Mouse (Mus musculus): ENCODE data around the gene Necap1.

Gene Necap1

DNA sequence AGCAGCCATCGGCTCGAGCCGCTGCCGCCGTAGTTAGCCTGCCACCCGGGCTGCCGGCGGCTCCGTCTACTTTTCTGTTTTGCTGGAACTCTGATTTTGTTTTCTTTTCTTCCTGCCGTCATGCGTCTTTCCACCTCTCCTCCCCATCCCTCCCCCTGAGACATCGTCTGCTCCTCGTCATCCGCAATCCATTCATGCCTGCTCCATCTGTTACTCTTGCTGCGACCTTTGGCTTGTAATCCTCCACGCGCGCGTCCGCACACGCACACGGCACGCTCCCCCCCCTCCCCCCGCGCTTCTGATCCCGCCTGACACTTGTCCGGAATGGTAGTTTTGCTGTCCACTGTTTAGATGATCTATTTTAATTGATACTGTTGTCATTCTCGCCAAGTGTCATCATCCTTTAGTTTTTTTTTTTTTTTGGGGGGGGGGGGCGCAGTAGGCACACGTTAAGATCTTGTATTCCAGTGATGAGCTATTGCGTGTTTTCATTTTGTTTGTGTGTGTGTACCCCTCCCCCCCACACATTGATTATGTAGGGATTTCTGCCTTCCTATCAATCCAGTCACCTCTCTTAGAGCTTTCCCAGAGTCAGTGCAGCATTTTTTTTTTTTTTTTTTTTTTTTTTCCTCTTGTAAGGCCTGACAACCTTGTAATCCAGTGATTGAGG is 581 bp downstream of the Necap1 start:
- TF ChIP-seq NANOG (IDR thresholded peaks at IDR 0.05; ENCODE audit: borderline replicate concordance, low read length) (no peak), POU5F1 (IDR thresholded peaks at IDR 0.05; ENCODE audit: borderline replicate concordance, low read length) (no peak), CTCF (conservative IDR thresholded peaks at IDR 0.05; ENCODE audit: low read length) (no peak)
- H3K4me1 ChIP-seq (replicated peaks; ENCODE audit: low read depth, low read length) = peaks cover 50% of the 10 kb centered on the region
- no peaks in the 10 kb centered on the region for H3K9me3 ChIP-seq (ENCODE audit: low read length)

DNA sequence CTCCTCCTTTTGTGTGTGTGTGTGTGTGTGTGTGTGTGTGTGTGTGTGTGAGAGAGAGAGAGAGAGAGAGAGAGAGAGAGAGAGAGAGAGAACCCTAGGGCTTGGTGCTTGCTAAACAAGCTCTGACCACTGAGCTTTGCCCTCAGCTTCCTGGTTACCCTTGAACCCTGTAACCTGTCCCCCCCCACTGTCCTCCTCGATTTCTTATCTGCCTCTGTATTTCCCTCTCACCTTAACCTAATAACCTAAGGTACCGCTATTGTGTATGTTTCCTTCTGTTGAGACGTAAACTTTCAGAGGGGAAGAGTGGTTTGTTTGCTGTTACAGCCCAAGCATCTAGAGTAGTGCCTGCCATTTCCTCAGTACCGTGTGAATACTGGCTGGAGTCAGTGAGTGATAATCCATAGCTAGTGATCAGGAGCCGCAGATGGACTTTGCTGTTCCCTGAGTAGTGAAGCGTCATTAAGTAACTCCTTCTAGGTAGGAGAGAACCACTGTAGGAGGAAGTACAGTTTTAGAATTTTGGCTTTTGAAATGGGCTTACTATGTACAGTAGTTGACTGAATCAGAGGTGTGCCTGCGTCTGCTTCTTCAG is 5.0 kb downstream of the Necap1 start:
- TF ChIP-seq NANOG (IDR thresholded peaks at IDR 0.05; ENCODE audit: borderline replicate concordance, low read length) (no peak), POU5F1 (IDR thresholded peaks at IDR 0.05; ENCODE audit: borderline replicate concordance, low read length) (no peak), CTCF (conservative IDR thresholded peaks at IDR 0.05; ENCODE audit: low read length) (no peak)
- H3K27me3 ChIP-seq (ENCODE audit: insufficient read depth, low read length) = no peaks in the 10 kb centered on the region
- H3K4me3 ChIP-seq (replicated peaks; ENCODE audit: low read length) = no peak overlapping the region
- peaks cover 79% of the 10 kb centered on the region for H3K4me1 ChIP-seq (replicated peaks; ENCODE audit: low read depth, low read length)
- no peaks in the 10 kb centered on the region for H3K9me3 ChIP-seq (ENCODE audit: low read length)
- peaks cover 87% of the 10 kb centered on the region for H3K36me3 ChIP-seq (ENCODE audit: insufficient read depth, low read length)

More for the DNA sequence above, 581 bp downstream of the Necap1 start:
- Histone ChIP-seq H3K36me3 (ENCODE audit: insufficient read depth, low read length) (peaks cover 44% of the 10 kb centered on the region), H3K27me3 (ENCODE audit: insufficient read depth, low read length) (no peaks in the 10 kb centered on the region), H3K4me3 (replicated peaks; ENCODE audit: low read length) (peak overlapping the region; percentile 98)

DNA sequence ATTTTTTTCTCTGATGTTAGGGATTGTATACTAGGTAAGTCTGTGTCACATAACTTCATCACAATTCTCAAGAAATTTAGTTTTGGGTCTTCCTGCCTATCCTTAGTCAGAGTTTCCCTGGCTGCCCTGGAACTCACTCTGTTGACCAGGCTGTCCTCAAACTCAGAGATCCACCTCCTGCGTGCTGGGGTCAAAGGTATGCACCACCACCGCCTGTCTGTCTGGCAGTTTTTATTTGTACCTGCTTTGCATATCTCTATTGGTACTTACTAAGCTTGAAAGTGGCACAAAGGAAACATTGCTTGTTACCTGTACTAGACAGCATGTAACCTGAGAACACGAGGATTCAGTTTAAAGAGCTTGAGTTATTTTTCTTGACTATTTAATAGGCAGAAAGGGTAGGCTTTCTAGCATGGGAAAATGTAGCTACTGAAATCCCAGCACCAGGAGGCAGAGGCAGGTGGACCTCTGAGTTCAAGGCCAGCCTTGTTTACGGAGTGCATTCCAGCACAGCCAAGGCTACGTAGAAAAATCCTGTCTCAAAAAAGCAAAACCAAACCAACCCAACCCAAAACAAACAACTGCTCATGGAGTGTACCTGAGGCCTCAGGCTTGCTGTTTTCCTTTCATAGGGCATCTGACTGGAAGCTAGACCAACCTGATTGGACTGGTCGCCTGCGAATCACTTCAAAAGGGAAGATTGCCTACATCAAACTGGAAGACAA is 5.7 kb downstream of the Necap1 start:
- no peaks in the 10 kb centered on the region for H3K9me3 ChIP-seq (ENCODE audit: low read length)

DNA sequence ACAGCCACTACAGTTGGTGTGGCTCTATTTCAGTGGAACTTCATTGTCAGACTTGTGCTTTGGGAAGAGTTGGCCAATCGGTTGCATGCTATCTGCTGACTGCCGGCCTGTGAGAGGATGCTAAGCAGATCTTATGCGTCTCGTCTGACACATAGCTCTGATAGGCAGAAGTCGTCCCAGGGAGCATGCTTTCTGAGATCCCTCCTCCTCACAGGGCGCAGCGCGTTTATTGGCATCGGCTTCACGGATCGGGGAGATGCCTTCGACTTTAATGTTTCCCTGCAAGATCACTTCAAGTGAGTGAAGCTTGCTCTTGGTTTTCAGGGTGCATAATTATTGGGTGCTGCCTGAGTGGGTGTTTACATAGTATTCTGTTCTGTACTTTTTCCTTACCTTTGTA is 7.0 kb downstream of the Necap1 start:
- peaks cover 99% of the 10 kb centered on the region for H3K36me3 ChIP-seq (ENCODE audit: insufficient read depth, low read length)
- H3K4me3 ChIP-seq (replicated peaks; ENCODE audit: low read length) = no peak overlapping the region
- H3K9me3 ChIP-seq (ENCODE audit: low read length) = no peaks in the 10 kb centered on the region
- no peak for TF ChIP-seq POU5F1 (IDR thresholded peaks at IDR 0.05; ENCODE audit: borderline replicate concordance, low read length)
- no peak for TF ChIP-seq NANOG (IDR thresholded peaks at IDR 0.05; ENCODE audit: borderline replicate concordance, low read length)
- TF ChIP-seq CTCF (conservative IDR thresholded peaks at IDR 0.05; ENCODE audit: low read length) = no peak
- H3K4me1 ChIP-seq (replicated peaks; ENCODE audit: low read depth, low read length) = peaks cover 66% of the 10 kb centered on the region
- H3K27me3 ChIP-seq (ENCODE audit: insufficient read depth, low read length) = no peaks in the 10 kb centered on the region

More for the DNA sequence above, 5.7 kb downstream of the Necap1 start:
- Histone ChIP-seq H3K36me3 (ENCODE audit: insufficient read depth, low read length) (peaks cover 94% of the 10 kb centered on the region), H3K4me3 (replicated peaks; ENCODE audit: low read length) (no peak overlapping the region), H3K4me1 (replicated peaks; ENCODE audit: low read depth, low read length) (peaks cover 79% of the 10 kb centered on the region), H3K27me3 (ENCODE audit: insufficient read depth, low read length) (no peaks in the 10 kb centered on the region)
- TF ChIP-seq POU5F1 (IDR thresholded peaks at IDR 0.05; ENCODE audit: borderline replicate concordance, low read length) = no peak

DNA sequence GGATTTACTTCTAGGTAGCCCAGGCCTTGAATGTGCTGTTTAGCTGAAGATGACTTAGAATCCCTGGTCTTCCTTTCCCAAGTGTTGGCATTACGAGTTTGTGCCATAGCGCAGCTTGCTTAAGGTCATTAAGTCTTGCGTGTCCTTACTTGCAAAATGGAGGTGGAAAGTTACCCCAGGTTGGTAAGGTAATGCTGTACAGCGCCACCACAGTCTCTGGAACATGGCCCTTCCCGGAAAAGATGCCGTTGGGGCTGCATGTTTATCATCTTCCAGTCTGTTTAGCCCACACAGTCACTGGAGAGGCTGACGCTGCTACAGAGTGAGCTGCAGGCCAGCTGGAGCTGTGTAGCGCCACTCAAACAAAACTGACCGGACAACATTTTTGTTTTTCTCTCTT is 9.3 kb downstream of the Necap1 start:
- no peaks in the 10 kb centered on the region for H3K27me3 ChIP-seq (ENCODE audit: insufficient read depth, low read length)
- no peaks in the 10 kb centered on the region for H3K9me3 ChIP-seq (ENCODE audit: low read length)
- TF ChIP-seq POU5F1 (IDR thresholded peaks at IDR 0.05; ENCODE audit: borderline replicate concordance, low read length) = no peak
- TF ChIP-seq NANOG (IDR thresholded peaks at IDR 0.05; ENCODE audit: borderline replicate concordance, low read length) = no peak
- TF ChIP-seq CTCF (conservative IDR thresholded peaks at IDR 0.05; ENCODE audit: low read length) = no peak
- peaks cover 99% of the 10 kb centered on the region for H3K36me3 ChIP-seq (ENCODE audit: insufficient read depth, low read length)
- H3K4me3 ChIP-seq (replicated peaks; ENCODE audit: low read length) = no peak overlapping the region
- peaks cover 44% of the 10 kb centered on the region for H3K4me1 ChIP-seq (replicated peaks; ENCODE audit: low read depth, low read length)

DNA sequence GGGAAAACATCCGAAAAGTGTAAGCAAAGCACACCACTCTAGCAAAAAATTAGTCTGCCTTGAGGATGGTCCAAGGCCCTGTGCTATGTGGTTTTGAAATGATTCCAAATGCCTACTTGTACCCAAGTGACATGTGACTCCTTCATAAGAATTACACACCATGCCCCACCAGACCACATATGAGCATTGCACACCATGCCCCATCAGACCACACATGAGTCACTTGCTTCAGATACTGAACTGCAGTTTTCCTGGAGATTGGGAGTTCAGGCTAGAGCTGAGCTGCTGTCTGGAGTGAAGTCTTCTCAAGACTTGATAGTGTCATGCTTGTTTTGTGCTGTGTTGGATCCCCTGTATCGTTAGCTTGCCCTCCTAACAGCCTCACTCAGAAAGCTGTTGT is 15.3 kb downstream of the Necap1 start:
- Histone ChIP-seq H3K27me3 (ENCODE audit: insufficient read depth, low read length) (no peaks in the 10 kb centered on the region), H3K36me3 (ENCODE audit: insufficient read depth, low read length) (peaks cover 66% of the 10 kb centered on the region), H3K9me3 (ENCODE audit: low read length) (no peaks in the 10 kb centered on the region), H3K4me3 (replicated peaks; ENCODE audit: low read length) (no peak overlapping the region), H3K4me1 (replicated peaks; ENCODE audit: low read depth, low read length) (peaks cover 3% of the 10 kb centered on the region)
- TF ChIP-seq CTCF (conservative IDR thresholded peaks at IDR 0.05; ENCODE audit: low read length) = no peak
- no peak for TF ChIP-seq POU5F1 (IDR thresholded peaks at IDR 0.05; ENCODE audit: borderline replicate concordance, low read length)
- no peak for TF ChIP-seq NANOG (IDR thresholded peaks at IDR 0.05; ENCODE audit: borderline replicate concordance, low read length)

DNA sequence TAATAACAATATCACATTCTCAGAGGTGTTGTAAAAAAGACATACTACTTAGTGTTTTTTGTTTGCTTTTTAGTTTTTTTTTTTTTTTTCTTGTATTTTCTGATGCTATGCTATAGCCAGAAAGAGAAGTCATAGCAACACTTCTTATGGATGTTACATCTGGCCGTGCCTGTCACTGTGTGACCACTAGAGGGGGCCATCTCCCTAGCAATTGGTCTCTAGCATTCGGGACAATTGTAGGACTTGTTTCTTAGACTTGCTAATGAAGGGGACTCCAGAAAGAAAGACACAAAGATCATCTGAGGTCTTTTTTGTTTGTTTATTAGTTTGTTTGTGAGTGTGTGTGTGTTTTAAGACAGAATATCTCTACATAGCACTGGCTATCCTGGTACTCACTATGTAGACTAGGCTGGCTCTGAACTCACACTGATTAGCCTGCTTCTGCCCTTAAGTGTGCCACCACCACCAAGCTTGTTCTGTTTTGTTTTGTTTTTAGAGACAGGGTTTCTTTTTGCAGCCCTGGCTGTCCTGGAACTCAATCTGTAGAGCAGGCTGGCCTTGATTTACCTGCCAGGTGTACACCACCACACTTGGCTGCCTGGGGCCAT is 18.3 kb downstream of the Necap1 start:
- no peak for TF ChIP-seq NANOG (IDR thresholded peaks at IDR 0.05; ENCODE audit: borderline replicate concordance, low read length)
- TF ChIP-seq CTCF (conservative IDR thresholded peaks at IDR 0.05; ENCODE audit: low read length) = peak; percentile 94
- no peaks in the 10 kb centered on the region for H3K9me3 ChIP-seq (ENCODE audit: low read length)
- H3K4me3 ChIP-seq (replicated peaks; ENCODE audit: low read length) = no peak overlapping the region
- H3K27me3 ChIP-seq (ENCODE audit: insufficient read depth, low read length) = no peaks in the 10 kb centered on the region
- peaks cover 3% of the 10 kb centered on the region for H3K4me1 ChIP-seq (replicated peaks; ENCODE audit: low read depth, low read length)
- peaks cover 37% of the 10 kb centered on the region for H3K36me3 ChIP-seq (ENCODE audit: insufficient read depth, low read length)

DNA sequence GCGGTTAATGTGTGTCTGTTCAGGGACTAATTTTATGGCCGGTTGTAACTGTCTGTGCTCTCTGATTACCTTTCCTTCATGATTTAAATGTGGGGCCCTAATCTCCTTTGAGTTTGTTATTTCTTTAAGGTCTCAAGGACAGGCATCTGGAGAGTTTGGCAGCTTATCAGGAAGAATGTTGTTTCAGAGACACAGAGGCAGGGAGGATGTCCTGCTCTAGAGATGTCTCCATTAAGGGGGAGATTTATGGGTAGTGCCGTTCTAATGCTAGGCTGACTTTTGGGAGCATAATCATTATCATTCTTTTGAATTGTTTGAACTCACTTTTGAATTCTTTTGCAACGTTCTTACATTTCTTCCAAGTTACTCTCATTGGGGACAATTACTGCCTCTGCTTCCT is 45.6 kb downstream of the Necap1 start:
- Histone ChIP-seq H3K4me3 (replicated peaks; ENCODE audit: low read length) (no peak overlapping the region), H3K27me3 (ENCODE audit: insufficient read depth, low read length) (no peaks in the 10 kb centered on the region), H3K4me1 (replicated peaks; ENCODE audit: low read depth, low read length) (no peaks in the 10 kb centered on the region), H3K36me3 (ENCODE audit: insufficient read depth, low read length) (no peaks in the 10 kb centered on the region), H3K9me3 (ENCODE audit: low read length) (peaks cover 13% of the 10 kb centered on the region)
- TF ChIP-seq NANOG (IDR thresholded peaks at IDR 0.05; ENCODE audit: borderline replicate concordance, low read length) = no peak
- no peak for TF ChIP-seq POU5F1 (IDR thresholded peaks at IDR 0.05; ENCODE audit: borderline replicate concordance, low read length)
- TF ChIP-seq CTCF (conservative IDR thresholded peaks at IDR 0.05; ENCODE audit: low read length) = no peak
